Mouse (Mus musculus) lung, embryonic 14.5 days (tissue): ENCODE results near the gene Edn3. TPM values are rescaled to one million over a fixed set of nuclear protein-coding genes. Genes with fewer than 3 reads are reported as not detected.

Experiments
- ATAC-seq: fragments of 200-750 bp; cut with Nextera tagmentation; 2 replicates; pipeline ENCODE4 v1.8.0; 2017; ENCODE audit warnings: mild to moderate bottlenecking, moderate TSS enrichment, moderate library complexity; ENCODE audit not compliant: insufficient read depth
- DNase-seq: peaks from one replicate; pipeline ENCODE4 v3.0.0-alpha.2; 2015
- H3K27ac ChIP-seq: fragments of 300-500 bp; sonication (generic); 2 replicates; pipeline ENCODE4 v1.5.1; 2014; ENCODE audit warnings: low read depth, mild to moderate bottlenecking, moderate library complexity
- H3K27me3 ChIP-seq: fragments of 300-500 bp; sonication (generic); 2 replicates; pipeline ENCODE4 v1.6.1; 2014; ENCODE audit warnings: low read length, control low read depth; ENCODE audit not compliant: insufficient read depth
- H3K36me3 ChIP-seq: fragments of 300-500 bp; sonication (generic); 2 replicates; pipeline ENCODE4 v1.6.1; 2014; ENCODE audit warnings: control low read depth; ENCODE audit not compliant: insufficient read depth
- H3K4me1 ChIP-seq: fragments of 300-500 bp; sonication (generic); 2 replicates; pipeline ENCODE4 v1.6.1; 2014; ENCODE audit warnings: antibody characterized with exemption, control low read depth; ENCODE audit not compliant: insufficient read depth
- H3K4me2 ChIP-seq: fragments of 300-500 bp; sonication (generic); 2 replicates; pipeline ENCODE4 v1.6.1; 2014; ENCODE audit warnings: mild to moderate bottlenecking
- H3K4me3 ChIP-seq: fragments of 300-500 bp; sonication (generic); 2 replicates; pipeline ENCODE4 v1.5.1; 2014; ENCODE audit warnings: low read depth, low read length
- H3K9ac ChIP-seq: fragments of 300-500 bp; sonication (generic); 2 replicates; pipeline ENCODE4 v1.6.1; 2014
- H3K9me3 ChIP-seq: fragments of 300-500 bp; sonication (generic); 2 replicates; pipeline ENCODE4 v1.6.1; 2016; ENCODE audit warnings: low read depth, low read length, control low read depth
- CTCF ChIP-seq: IDR thresholded peaks from 2 replicates; pipeline ENCODE4 v1.5.1; 2016; ENCODE audit warnings: antibody characterized with exemption, low read depth
- whole genome bisulfite sequencing: fragments of 180-500 bp; shearing (Covaris S2); extraction: QIAGEN DNeasy Blood & Tissue Kit; methylation state at CpG from one replicate; pipeline ENCODE4 v1.1.7; 2014; 5-methylcytosine and 5-hydroxymethylcytosine counted together
- polyA plus RNA-seq: library from polyadenylated mRNA; unstranded; fragments of >200 nt; fragmentation: Nextera tagmentation; extraction: Ambion mirVana; gene quantifications from 2 replicates; pipeline ENCODE4 v1.2.1, GENCODE M21; 2014

Gene Edn3
- polyA plus RNA-seq, 1 experiment from 2014 or later = 24.2 TPM

GRCm38 (mm10) chr2:174747182-174747581, 13.2 kb upstream of the Edn3 start:
- Histone ChIP-seq H3K27me3 (no peaks in the 10 kb centered on the region), H3K36me3 (no peaks in the 10 kb centered on the region), H3K27ac (no peak overlapping the region), H3K9me3 (no peaks in the 10 kb centered on the region), H3K4me3 (no peak overlapping the region), H3K9ac (no peak overlapping the region), H3K4me1 (no peaks in the 10 kb centered on the region), H3K4me2 (no peak overlapping the region)
- no peak for DNase-seq
- no peak for TF ChIP-seq CTCF
- ATAC-seq = peak; percentile 55; the same call in 1 of the 2 replicates
- 76% methylated on average over 1 of the region's 1 CpGs for WGBS

DNA sequence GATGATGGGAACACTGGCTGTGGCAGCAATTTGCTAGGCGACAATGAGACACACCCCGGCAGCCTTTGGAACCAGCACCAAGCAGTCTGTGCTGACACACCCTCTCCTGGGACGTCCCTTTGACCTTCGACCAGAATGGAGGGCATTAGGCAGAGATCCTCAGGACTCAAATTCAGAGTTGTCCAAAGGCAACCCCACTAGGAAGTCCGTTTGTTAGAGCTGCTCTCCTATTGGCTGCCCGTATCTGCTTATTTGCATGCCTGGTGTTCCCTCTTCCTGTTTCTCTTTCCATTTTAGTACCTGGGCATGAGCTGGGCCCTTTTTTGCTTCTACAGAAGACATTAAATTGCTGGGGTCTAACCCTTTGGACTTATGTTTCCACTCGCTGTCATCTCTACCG, 12.0 kb upstream of the Edn3 start:
- Histone ChIP-seq H3K36me3 (no peaks in the 10 kb centered on the region), H3K27ac (no peak overlapping the region), H3K4me1 (peaks cover 1% of the 10 kb centered on the region), H3K27me3 (no peaks in the 10 kb centered on the region), H3K4me3 (no peak overlapping the region), H3K4me2 (no peak overlapping the region), H3K9ac (no peak overlapping the region), H3K9me3 (no peaks in the 10 kb centered on the region)
- no peak for DNase-seq
- 69% methylated on average over 8 of the region's 8 CpGs for WGBS
- ATAC-seq = no peak; the same call in 1 of the 2 replicates
- TF ChIP-seq CTCF = no peak

DNA sequence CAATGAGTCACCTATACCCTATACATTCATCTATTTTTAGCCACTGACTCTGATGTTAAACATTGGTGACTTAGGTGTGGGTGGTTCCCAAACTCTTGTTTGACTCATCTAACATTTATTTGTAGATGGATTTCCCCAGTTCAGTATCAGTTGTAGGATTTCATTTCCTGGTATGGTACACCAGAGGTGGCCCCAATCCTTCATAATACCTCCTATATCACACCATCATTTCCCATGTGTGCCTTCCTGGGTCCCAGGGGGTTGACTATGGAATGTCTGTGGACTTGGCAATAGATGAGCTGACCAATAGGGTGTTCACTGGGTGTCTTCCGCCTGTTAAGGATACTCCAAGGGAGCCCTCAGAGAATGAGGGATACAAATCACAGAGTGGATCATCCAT, 7.2 kb upstream of the Edn3 start:
- H3K27ac ChIP-seq = peak overlapping the region; percentile 72
- no peak overlapping the region for H3K4me3 ChIP-seq
- no peak for TF ChIP-seq CTCF
- H3K4me2 ChIP-seq = no peak overlapping the region
- 77% methylated on average over 1 of the region's 1 CpGs for WGBS
- no peaks in the 10 kb centered on the region for H3K27me3 ChIP-seq
- H3K36me3 ChIP-seq = no peaks in the 10 kb centered on the region
- peaks cover 6% of the 10 kb centered on the region for H3K4me1 ChIP-seq
- no peak for DNase-seq
- no peaks in the 10 kb centered on the region for H3K9me3 ChIP-seq
- no peak overlapping the region for H3K9ac ChIP-seq
- no peak for ATAC-seq

GRCm38 (mm10) chr2:174754231-174754630, 6.2 kb upstream of the Edn3 start:
- TF ChIP-seq CTCF = no peak
- no peak overlapping the region; the same call in 1 of the 2 replicates for H3K27ac ChIP-seq
- no peaks in the 10 kb centered on the region for H3K9me3 ChIP-seq
- no peaks in the 10 kb centered on the region for H3K27me3 ChIP-seq
- H3K36me3 ChIP-seq = no peaks in the 10 kb centered on the region
- no peak overlapping the region for H3K4me3 ChIP-seq
- no peak overlapping the region for H3K4me2 ChIP-seq
- ATAC-seq (peak; percentile 82), DNase-seq (peak; percentile 58)
- peaks cover 6% of the 10 kb centered on the region for H3K4me1 ChIP-seq
- WGBS = 38% methylated on average over 1 of the region's 1 CpGs
- H3K9ac ChIP-seq = no peak overlapping the region

- no peaks in the 10 kb centered on the region for H3K4me1 ChIP-seq
- ATAC-seq = no peak
- WGBS = 52% methylated on average over 4 of the region's 4 CpGs
- H3K4me2 ChIP-seq = no peak overlapping the region
- H3K4me3 ChIP-seq = no peak overlapping the region
- H3K27me3 ChIP-seq = no peaks in the 10 kb centered on the region
- TF ChIP-seq CTCF = no peak
- H3K27ac ChIP-seq = no peak overlapping the region
- H3K36me3 ChIP-seq = no peaks in the 10 kb centered on the region
- no peak overlapping the region for H3K9ac ChIP-seq
- no peak for DNase-seq
- H3K9me3 ChIP-seq = no peaks in the 10 kb centered on the region
These were observed 1.2 kb upstream of the Edn3 start for GRCm38 (mm10) chr2:174759189-174759588.

DNA sequence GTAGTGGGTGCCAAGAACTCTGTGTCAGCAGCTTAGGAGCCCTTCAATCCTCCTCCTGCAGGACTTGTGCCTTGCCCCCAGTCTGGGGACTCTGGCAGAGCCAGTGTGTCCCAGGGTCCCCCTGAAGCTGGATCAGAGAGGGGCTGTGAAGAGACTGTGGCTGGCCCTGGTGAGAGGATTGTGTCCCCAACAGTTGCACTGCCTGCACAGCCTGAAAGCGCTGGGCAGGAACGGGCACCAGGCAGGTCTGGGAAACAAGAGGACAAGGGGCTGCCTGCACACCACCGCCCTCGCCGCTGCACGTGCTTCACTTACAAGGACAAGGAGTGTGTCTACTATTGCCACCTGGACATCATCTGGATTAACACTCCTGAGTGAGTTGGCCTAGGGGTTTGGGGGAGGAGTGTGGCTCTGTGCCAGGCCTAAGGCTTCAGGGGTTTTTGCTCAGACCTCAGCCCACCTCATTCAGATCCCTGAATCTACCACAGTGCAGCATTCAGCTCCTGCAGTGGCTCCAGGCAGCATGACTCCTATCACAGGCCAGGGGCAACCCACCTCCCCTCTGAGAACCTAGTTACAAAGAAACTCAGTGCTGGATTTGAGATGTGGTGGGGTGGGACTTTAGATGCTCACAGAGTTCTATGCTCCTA, 1.2 kb downstream of the Edn3 start:
- H3K4me2 ChIP-seq = peak overlapping the region; percentile 95
- peak overlapping the region; percentile 70 for H3K27ac ChIP-seq
- ATAC-seq = peak; percentile 53
- H3K4me1 ChIP-seq = no peaks in the 10 kb centered on the region
- TF ChIP-seq CTCF = no peak
- no peaks in the 10 kb centered on the region for H3K9me3 ChIP-seq
- peak overlapping the region; percentile 72 for H3K9ac ChIP-seq
- no peaks in the 10 kb centered on the region for H3K27me3 ChIP-seq
- peak overlapping the region; percentile 56 for H3K4me3 ChIP-seq
- no peaks in the 10 kb centered on the region for H3K36me3 ChIP-seq
- WGBS = 49% methylated on average over 6 of the region's 6 CpGs
- DNase-seq = peak; percentile 31

DNA sequence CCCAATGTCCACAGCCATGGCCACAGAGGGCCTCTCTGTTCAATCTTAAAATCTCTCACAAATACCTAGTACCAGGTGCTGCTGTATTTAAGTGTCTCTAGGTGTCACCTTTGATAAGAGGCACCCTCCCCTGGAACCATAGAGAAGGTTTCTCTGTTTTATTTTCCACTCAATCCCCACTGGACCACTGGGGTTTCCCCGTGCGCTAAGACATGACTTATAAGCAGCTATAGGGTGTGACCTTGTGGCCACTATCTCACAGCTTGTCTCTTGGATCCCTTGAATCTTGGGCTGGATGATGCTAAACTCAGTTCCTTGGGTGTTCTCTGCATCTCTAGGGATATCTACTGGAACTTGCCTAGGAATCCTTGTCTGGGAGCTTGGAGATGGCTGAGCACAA, 1.9 kb downstream of the Edn3 start:
- Histone ChIP-seq H3K4me3 (no peak overlapping the region), H3K27me3 (no peaks in the 10 kb centered on the region), H3K9ac (no peak overlapping the region), H3K4me1 (no peaks in the 10 kb centered on the region), H3K4me2 (peak overlapping the region; percentile 95), H3K36me3 (no peaks in the 10 kb centered on the region), H3K27ac (no peak overlapping the region), H3K9me3 (no peaks in the 10 kb centered on the region)
- ATAC-seq (no peak), DNase-seq (no peak)
- 83% methylated on average over 2 of the region's 2 CpGs for WGBS
- TF ChIP-seq CTCF = no peak
